Mouse (Mus musculus) liver, embryonic 16.5 days (tissue): ENCODE measurements around the gene Nectin4. TPM values are rescaled to one million over a fixed set of nuclear protein-coding genes. Genes with fewer than 3 reads are reported as not detected.

ENCODE experiments used
- ATAC-seq: fragments of 200-750 bp; cut with Nextera tagmentation; 2 replicates; pipeline ENCODE4 v1.8.0; 2017; ENCODE audit warnings: low read depth, mild to moderate bottlenecking, moderate number of reproducible peaks, moderate library complexity
- H3K27ac ChIP-seq: fragments of 300-500 bp; sonication (generic); 2 replicates; pipeline ENCODE4 v1.5.1; 2014; ENCODE audit warnings: mild to moderate bottlenecking, low read length
- H3K27me3 ChIP-seq: fragments of 300-500 bp; sonication (generic); 2 replicates; pipeline ENCODE4 v1.6.1; 2014; ENCODE audit warnings: low read depth, low read length, mixed read lengths; ENCODE audit not compliant: control insufficient read depth, insufficient read depth
- H3K36me3 ChIP-seq: fragments of 300-500 bp; sonication (generic); 2 replicates; pipeline ENCODE4 v1.6.1; 2014; ENCODE audit warnings: mild to moderate bottlenecking; ENCODE audit not compliant: control insufficient read depth, insufficient read depth
- H3K4me1 ChIP-seq: fragments of 300-500 bp; sonication (generic); 2 replicates; pipeline ENCODE4 v1.6.1; 2014; ENCODE audit warnings: low read depth, low read length, mixed read lengths; ENCODE audit not compliant: control insufficient read depth
- H3K4me2 ChIP-seq: fragments of 300-500 bp; sonication (generic); 2 replicates; pipeline ENCODE4 v1.6.1; 2014; ENCODE audit warnings: low read depth, low read length, mixed read lengths
- H3K4me3 ChIP-seq: fragments of 300-500 bp; sonication (generic); 2 replicates; pipeline ENCODE4 v1.5.1; 2014; ENCODE audit warnings: low read depth, mild to moderate bottlenecking, low read length
- H3K9ac ChIP-seq: fragments of 300-500 bp; sonication (generic); 2 replicates; pipeline ENCODE4 v1.6.1; 2014; ENCODE audit warnings: low read depth, low read length
- H3K9me3 ChIP-seq: fragments of 300-500 bp; sonication (generic); replicated peaks from 2 replicates; pipeline ENCODE4 v1.6.1; 2016; ENCODE audit warnings: low read length; ENCODE audit not compliant: control insufficient read depth
- WGBS: fragments of 180-500 bp; shearing (Covaris S2); extraction: QIAGEN DNeasy Blood & Tissue Kit; methylation state at CpG from one replicate; pipeline ENCODE4 v1.1.7; 2014; ENCODE audit not compliant: insufficient replicate concordance; 5-methylcytosine and 5-hydroxymethylcytosine counted together
- polyA plus RNA-seq: library from polyadenylated mRNA; unstranded; fragments of >200 nt; fragmentation: Nextera tagmentation; extraction: Ambion mirVana; gene quantifications from 2 replicates; pipeline ENCODE4 v1.2.1, GENCODE M21; 2015

Nectin4 gene
- polyA plus RNA-seq, 1 experiment from 2014 or later = 0.13 TPM

DNA sequence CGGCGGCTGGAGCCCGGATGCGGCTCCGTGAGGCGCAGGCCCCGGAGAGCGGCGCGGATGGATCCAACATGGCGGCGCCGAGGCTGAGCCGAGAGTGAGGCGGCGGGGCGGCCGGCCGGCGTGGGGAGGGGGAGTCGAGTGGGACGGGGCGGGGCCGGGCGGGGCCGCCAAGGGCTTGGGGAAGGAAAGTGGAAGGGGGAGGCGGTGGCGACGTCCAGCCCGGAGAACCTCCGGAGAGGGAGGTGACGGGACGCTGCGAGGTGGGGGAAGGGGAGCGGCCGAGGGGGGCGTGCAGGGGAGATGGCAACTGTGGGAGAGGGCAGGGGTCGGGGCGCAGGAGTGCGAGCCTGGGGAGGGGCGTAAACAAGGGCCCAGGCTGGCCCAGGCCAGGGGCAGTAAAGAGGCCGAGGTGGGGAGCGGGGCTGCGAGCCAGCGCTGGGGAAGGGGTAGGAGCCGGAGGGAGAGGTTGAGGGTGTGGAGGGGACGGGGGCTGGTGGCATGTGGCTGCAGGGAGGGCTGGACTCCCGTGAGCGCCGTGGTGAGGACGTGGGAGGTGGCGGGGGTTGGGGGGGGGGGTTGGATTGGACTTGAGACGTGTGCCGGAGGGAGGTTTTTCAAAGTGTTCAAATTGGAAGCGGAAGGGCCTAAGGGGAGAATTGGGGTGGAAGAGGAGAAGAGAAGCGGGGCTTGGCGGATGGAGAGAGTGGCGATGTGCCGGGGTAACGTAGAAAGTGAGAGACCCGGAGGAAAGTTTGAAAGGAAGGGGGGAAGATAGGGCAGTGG, 40.3 kb upstream of the Nectin4 start:
- Histone ChIP-seq H3K4me2 (peak overlapping the region; percentile 95), H3K9me3 (no peaks in the 10 kb centered on the region), H3K4me1 (peaks cover 25% of the 10 kb centered on the region), H3K4me3 (peak overlapping the region; percentile 71), H3K27me3 (no peaks in the 10 kb centered on the region), H3K27ac (peak overlapping the region; percentile 90), H3K9ac (peak overlapping the region; percentile 93), H3K36me3 (no peaks in the 10 kb centered on the region)
- WGBS = under 1% methylated on average over 44 of the region's 61 CpGs
- ATAC-seq = peak; percentile 73

DNA sequence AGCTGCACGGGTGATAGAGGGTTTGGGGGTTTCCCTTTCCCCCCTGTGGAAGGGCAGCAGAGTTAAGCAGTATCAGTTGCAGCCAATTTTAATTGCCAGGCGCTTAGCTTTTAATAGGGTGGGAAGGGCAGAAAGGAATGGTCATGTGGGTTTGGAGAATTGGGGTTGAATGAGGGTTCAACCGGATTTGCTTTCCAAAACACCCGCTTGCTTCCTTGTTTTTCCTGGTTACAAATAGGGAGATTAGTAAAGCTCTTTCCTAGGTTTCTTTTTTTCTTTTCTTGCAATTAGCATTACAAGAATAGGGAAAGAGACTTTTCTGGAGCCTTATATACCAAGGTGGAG, 39.7 kb upstream of the Nectin4 start:
- peaks cover 25% of the 10 kb centered on the region for H3K4me1 ChIP-seq
- peak overlapping the region; percentile 93 for H3K9ac ChIP-seq
- H3K9me3 ChIP-seq = no peaks in the 10 kb centered on the region
- no peak for ATAC-seq
- H3K27ac ChIP-seq = peak overlapping the region; percentile 90
- peak overlapping the region; percentile 95 for H3K4me2 ChIP-seq
- H3K27me3 ChIP-seq = no peaks in the 10 kb centered on the region
- H3K36me3 ChIP-seq = no peaks in the 10 kb centered on the region
- peak overlapping the region; percentile 71 for H3K4me3 ChIP-seq
- WGBS = 2% methylated on average over 4 of the region's 4 CpGs

DNA sequence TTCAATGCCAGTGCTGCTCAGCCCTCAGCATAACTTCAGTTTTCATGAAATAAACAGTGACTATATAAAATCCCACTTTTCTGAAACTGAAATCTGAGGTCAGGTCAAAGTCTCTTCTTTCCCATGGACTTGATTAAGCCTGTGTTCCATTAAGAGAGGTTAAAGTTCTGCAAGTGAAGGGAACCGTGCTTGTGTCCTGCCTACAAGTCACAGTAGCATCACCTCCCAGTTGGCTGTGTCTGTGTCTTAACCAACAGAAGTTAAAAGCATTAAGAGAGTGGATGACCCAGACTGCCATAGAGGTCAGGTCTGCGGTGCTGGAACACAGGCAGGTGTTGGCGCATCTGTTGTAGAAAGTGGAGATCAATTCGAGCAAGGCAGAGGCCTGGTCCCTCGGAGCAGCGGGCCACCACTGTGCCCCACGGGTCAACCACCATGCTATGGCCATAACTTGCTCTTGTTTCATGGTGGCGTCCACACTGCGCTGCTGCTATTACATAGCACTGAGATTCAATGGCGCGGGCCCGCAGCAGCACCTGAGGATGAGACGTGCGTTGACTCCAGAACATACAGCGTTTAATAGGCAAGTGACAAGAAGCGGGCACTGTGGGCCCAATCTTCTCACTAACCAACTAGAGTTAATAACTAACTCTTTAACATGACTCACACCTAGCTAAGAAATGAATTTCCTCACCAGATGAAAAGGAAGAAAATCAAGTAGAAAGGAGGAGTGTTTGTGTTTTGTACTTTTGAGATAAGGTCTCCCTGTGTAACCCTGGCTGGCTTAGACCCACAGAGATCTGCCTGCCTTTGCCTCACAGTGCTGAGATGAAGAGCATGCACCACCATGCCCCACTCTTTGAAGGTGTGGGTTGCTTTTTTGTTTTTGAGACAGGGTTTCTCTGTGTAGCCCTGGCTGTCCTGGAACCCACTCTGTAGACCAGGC, 27.4 kb upstream of the Nectin4 start:
- peaks cover 24% of the 10 kb centered on the region for H3K36me3 ChIP-seq
- no peak overlapping the region for H3K4me3 ChIP-seq
- no peak for ATAC-seq
- H3K27me3 ChIP-seq = no peaks in the 10 kb centered on the region
- H3K9me3 ChIP-seq = peaks cover 2% of the 10 kb centered on the region; the same call in 1 of the 2 replicates
- H3K9ac ChIP-seq = no peak overlapping the region
- no peak overlapping the region for H3K4me2 ChIP-seq
- 90% methylated on average over 16 of the region's 16 CpGs for WGBS
- H3K4me1 ChIP-seq = peaks cover 15% of the 10 kb centered on the region
- no peak overlapping the region for H3K27ac ChIP-seq

DNA sequence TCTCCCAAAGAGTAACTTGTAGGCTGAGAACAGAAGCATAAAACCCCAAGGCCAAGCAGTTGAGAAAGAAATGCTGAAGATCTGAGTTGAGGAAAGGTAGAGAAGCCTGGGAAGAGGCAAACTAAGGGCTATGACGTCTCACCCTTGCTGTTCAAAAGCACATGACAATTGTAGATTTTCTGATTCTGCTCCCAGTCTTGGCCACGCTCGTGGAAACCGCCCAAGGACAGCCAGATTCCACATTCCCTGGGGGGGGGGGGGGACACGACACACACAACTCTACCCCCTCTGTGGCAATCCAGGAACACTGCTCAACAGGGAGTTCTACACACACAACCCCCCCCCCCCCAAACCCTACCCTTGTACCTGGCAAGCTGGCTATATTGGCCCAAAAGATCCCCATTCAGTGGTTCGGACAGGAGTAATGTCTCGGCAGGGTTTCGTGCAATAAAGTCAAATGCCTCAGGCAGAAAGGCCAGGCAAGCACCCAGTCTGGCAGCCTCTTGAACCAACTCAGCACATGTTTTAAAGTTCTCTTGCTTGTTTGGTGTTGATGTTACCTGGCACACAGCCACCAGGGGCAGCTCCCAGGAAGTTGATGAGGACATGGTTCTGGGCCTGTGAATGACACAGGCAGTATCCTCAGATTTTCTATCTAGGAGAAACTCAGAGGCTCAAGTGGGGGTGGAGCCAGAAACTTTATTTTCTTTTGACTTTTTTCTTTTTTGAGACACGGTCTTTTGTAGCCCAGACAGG, 25.8 kb upstream of the Nectin4 start:
- Histone ChIP-seq H3K4me1 (peaks cover 15% of the 10 kb centered on the region), H3K4me2 (peak overlapping the region; percentile 81), H3K9me3 (peaks cover 2% of the 10 kb centered on the region; the same call in 1 of the 2 replicates), H3K4me3 (peak overlapping the region; percentile 86; the same call in 1 of the 2 replicates), H3K9ac (no peak overlapping the region), H3K36me3 (peaks cover 19% of the 10 kb centered on the region; the same call in 1 of the 2 replicates), H3K27me3 (no peaks in the 10 kb centered on the region), H3K27ac (peak overlapping the region; percentile 8; the same call in 1 of the 2 replicates)
- 74% methylated on average over 9 of the region's 9 CpGs for WGBS
- peak; percentile 35 for ATAC-seq

DNA sequence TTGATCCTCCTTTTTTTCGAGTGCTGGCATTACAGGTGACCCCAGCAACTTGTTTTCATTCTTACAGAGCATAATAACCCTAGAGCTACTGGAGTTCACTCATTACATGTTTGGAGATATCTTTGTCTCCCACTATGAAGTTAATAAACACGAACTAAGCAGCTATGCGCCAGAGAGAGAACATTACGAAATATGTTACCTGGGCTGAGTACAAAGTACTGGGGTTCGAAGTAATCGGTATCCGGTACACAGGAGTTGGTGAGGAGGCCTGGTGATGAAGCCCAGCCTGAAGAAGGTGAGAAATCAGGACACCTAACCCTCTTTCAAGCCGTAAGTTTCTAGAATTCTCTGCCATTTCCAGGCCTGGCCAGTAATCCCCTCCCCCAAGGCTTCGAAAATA, 25.2 kb upstream of the Nectin4 start:
- WGBS = 62% methylated on average over 9 of the region's 9 CpGs
- ATAC-seq = peak; percentile 53
- no peaks in the 10 kb centered on the region for H3K27me3 ChIP-seq

DNA sequence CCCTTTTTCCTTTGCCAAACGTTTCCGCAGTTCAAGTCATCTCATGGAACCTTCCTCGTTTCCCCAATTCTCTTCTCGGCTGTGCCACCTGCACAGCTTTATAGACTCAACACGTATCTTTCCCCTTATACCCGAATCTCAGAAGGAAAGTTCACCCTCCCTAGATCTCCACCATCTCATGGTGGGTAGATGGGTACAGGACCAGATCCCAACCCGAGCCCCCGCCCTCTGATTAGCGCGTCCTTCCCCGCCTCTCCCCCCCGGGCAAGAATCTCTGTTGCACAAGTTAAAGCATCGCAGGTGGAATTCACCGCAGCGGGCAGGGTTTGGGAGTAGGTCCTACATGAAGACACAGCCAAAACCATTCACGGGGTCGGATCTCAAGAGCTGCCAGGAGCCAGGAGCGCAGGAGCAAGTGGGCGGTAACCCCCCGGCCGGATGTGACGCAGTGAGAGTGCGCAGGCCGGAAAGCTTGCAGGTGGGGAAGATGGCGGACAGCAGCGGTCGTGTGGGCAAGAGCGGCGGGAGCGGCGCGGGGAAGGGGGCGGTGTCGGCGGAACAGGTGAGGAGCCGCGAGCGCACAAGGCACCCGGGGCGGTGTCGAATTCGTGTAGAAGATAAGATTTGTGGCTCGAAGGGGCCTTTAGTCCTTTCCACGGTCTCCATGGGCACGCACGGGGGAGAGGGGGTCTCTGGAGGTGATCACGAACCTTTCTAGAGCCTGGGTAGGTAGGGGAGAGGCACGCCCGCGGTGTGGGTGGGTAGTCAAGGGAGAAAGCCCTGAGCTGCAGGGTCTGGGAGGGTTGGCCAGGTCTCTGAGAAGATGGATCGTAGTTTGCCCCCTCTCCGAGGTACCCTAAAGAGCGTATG, 24.4 kb upstream of the Nectin4 start, which contains the start of the genes Nit1 and Pfdn2:
Gene Nit1, minus strand, starts transcription at position 422 of the 870 bp plus-strand sequence.
Gene Pfdn2, plus strand, starts transcription at position 446 of the 870 bp plus-strand sequence.
- ATAC-seq = peak; percentile 90
- peaks cover 13% of the 10 kb centered on the region; the same call in 1 of the 2 replicates for H3K36me3 ChIP-seq
- under 1% methylated on average over 53 of the region's 53 CpGs for WGBS
- H3K4me2 ChIP-seq = peak within 1 kb of the TSS; percentile 81
- H3K27ac ChIP-seq = peak within 1 kb of the TSS; percentile 80
- H3K27me3 ChIP-seq = no peaks in the 10 kb centered on the region
- peaks cover 2% of the 10 kb centered on the region; the same call in 1 of the 2 replicates for H3K9me3 ChIP-seq
- H3K4me3 ChIP-seq = peak within 1 kb of the TSS; percentile 86
- peaks cover 15% of the 10 kb centered on the region for H3K4me1 ChIP-seq
- H3K9ac ChIP-seq = peak within 1 kb of the TSS; percentile 80

More for the DNA sequence above, 25.2 kb upstream of the Nectin4 start:
- Histone ChIP-seq H3K9me3 (peaks cover 2% of the 10 kb centered on the region; the same call in 1 of the 2 replicates), H3K27ac (peak overlapping the region; percentile 80), H3K36me3 (peaks cover 18% of the 10 kb centered on the region; the same call in 1 of the 2 replicates), H3K9ac (peak overlapping the region; percentile 80), H3K4me1 (peaks cover 15% of the 10 kb centered on the region), H3K4me3 (peak overlapping the region; percentile 86), H3K4me2 (peak overlapping the region; percentile 81)

DNA sequence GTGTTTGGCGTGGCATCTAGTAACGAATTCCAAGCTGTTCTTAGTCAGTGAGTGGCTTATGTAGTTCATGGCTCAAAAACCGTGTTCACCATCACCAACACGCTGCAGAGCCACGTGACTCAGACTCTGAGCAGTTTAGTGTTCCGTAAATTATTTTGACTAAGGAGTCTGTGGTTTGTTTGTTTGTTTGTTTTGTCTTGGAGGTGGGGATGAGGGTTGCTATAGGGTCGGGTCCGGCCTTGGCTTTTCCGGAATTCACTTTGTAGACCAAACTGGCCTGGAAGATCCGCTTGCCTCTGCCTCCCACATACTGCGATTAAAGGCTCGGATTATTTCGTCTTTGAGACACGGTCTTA, 23.8 kb upstream of the Nectin4 start:
- H3K9me3 ChIP-seq = peaks cover 2% of the 10 kb centered on the region; the same call in 1 of the 2 replicates
- under 1% methylated on average over 14 of the region's 14 CpGs for WGBS
- H3K9ac ChIP-seq = peak overlapping the region; percentile 80
- peak overlapping the region; percentile 81 for H3K4me2 ChIP-seq
- H3K4me1 ChIP-seq = peaks cover 15% of the 10 kb centered on the region
- H3K27ac ChIP-seq = peak overlapping the region; percentile 80
- ATAC-seq = peak; percentile 23
- peaks cover 7% of the 10 kb centered on the region; the same call in 1 of the 2 replicates for H3K36me3 ChIP-seq
- peak overlapping the region; percentile 86 for H3K4me3 ChIP-seq
- no peaks in the 10 kb centered on the region for H3K27me3 ChIP-seq
